Mouse (Mus musculus) small intestine, adult 2 months (tissue): ENCODE measurements around the gene Tmem136. TPM values are rescaled to one million over a fixed set of nuclear protein-coding genes. Genes with fewer than 3 reads are reported as not detected.

Experiments used
- H3K27ac ChIP-seq: fragments of 200-500 bp; 2 replicates; pipeline ENCODE4 v1.5.1; 2012; ENCODE audit warnings: low read depth, low read length, control low read depth, inconsistent platforms; ENCODE audit not compliant: insufficient read depth
- H3K27me3 ChIP-seq: fragments of 200-500 bp; 2 replicates; pipeline ENCODE4 v1.6.1; 2012; ENCODE audit warnings: mild to moderate bottlenecking, moderate library complexity, low read length, inconsistent platforms; ENCODE audit not compliant: control insufficient read depth, insufficient read depth
- H3K36me3 ChIP-seq: fragments of 200-500 bp; 2 replicates; pipeline ENCODE4 v1.6.1; 2012; ENCODE audit warnings: mild to moderate bottlenecking, low read length, control low read depth, inconsistent platforms; ENCODE audit not compliant: control insufficient read depth, insufficient read depth
- H3K4me1 ChIP-seq: fragments of 200-500 bp; 2 replicates; pipeline ENCODE4 v1.6.1; 2012; ENCODE audit warnings: low read length, inconsistent platforms, mixed read lengths; ENCODE audit not compliant: control insufficient read depth, insufficient read depth, insufficient read length
- H3K4me3 ChIP-seq: fragments of 200-500 bp; 2 replicates; pipeline ENCODE4 v1.5.1; 2012; ENCODE audit warnings: low read depth, mild to moderate bottlenecking, control low read depth, inconsistent platforms, low read length, moderate library complexity
- CTCF ChIP-seq: fragments of 200-500 bp; IDR thresholded peaks from 2 replicates; pipeline ENCODE4 v1.5.1; 2012; ENCODE audit warnings: low read depth, mild to moderate bottlenecking, control low read depth, inconsistent platforms, low read length, moderate library complexity, mixed read lengths; ENCODE audit not compliant: insufficient replicate concordance, insufficient read length; ENCODE audit errors: extremely low read depth
- POLR2A ChIP-seq: fragments of 200-500 bp; IDR thresholded peaks from 2 replicates; pipeline ENCODE4 v1.6.1; 2012; ENCODE audit warnings: low read depth, mild to moderate bottlenecking, control low read depth, inconsistent platforms, low read length, moderate library complexity
- WGBS: fragments of 180-500 bp; shearing (Covaris S2); methylation state at CpG from one replicate; pipeline ENCODE4 v1.1.7; 2018; 5-methylcytosine and 5-hydroxymethylcytosine counted together
- polyA plus RNA-seq: library from polyadenylated mRNA; depleted of rRNA; stranded (reverse); fragments of >200 nt; gene quantifications from 2 replicates; pipeline ENCODE4 v1.2.3, GENCODE M21; 2012

Tmem136 gene
- polyA plus RNA-seq, 1 experiment: 0.55 TPM

DNA sequence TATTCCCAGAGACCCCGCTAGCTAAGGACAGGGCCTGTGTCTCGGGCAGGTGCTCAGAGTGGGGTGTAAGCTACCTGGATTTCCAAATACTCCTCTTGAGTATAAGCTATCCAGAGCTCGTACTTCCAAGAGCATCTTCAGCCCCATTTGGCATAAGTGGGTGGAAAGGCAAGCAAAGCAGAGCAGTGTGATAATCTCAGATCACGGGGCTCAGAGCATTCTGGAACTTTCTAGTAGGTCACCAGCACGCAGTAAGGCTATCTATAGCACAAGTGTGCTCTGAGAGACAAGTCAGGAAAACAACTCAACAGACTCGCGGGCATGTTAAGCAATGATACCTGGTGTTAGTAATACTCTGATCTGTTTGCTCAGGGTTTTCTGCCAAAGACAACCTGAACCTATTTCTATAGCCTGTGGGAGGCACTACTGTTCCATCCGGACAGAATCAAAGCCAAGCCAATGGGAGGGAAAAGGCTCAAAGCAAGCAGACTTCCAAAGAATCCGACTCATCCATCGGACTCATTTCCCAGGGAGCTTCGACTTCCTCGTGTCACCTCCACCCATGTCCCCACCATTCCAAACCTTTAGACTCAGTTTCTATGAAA is 27.9 kb upstream of the Tmem136 start:
- no peaks in the 10 kb centered on the region for H3K27me3 ChIP-seq
- H3K36me3 ChIP-seq: no peaks in the 10 kb centered on the region
- no peak overlapping the region for H3K27ac ChIP-seq
- H3K4me1 ChIP-seq: no peaks in the 10 kb centered on the region
- no peak overlapping the region for H3K4me3 ChIP-seq
- 46% methylated on average over 12 of the region's 12 CpGs for WGBS
- TF ChIP-seq POLR2A (no peak), CTCF (no peak; the same call in 1 of the 2 replicates)

DNA sequence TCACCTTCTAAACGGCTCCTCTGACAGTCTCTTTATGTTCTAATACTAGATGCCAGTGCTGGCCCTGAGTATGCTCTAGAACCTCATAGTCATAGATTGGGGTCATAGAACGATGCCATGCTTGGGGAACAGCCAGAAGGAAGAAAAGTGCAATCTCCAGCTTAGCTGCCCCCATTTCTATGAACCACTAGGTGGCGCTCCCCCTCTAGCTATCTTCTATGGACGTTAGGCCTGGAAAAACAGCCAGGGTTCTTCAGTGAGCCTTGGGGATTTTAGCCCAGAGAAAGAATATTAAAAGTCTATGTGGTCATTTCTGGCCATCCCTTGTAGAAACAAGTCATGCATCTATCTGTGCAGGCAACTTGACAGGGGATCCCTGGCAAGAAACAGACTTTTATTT is 25.5 kb upstream of the Tmem136 start:
- no peak overlapping the region for H3K4me3 ChIP-seq
- no peaks in the 10 kb centered on the region for H3K36me3 ChIP-seq
- 3% methylated on average over 4 of the region's 4 CpGs for WGBS
- no peak overlapping the region for H3K27ac ChIP-seq
- TF ChIP-seq CTCF: peak; percentile 77; the same call in 1 of the 2 replicates
- TF ChIP-seq POLR2A: no peak
- H3K4me1 ChIP-seq: no peaks in the 10 kb centered on the region
- H3K27me3 ChIP-seq: no peaks in the 10 kb centered on the region

DNA sequence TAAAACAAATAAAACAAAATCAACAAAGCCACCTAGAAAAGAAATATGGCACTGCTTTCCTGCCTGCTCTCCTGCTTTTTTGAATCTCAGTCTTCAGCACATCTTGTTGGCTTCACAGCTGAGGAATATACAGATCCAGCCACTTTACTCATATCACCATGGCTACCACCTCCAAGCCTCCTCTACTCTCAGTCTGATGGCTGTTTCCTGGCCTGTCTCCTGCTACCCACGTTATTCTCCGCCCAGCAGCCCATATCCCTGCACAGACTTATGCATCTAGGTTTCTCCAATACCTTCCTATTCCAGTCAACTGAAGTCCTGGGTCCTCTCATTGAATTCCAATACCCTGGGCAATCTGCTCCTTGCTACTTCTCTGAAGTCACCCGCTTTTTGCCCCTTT is 17.2 kb upstream of the Tmem136 start:
- Histone ChIP-seq H3K4me1 (no peaks in the 10 kb centered on the region), H3K36me3 (no peaks in the 10 kb centered on the region), H3K27me3 (no peaks in the 10 kb centered on the region), H3K27ac (no peak overlapping the region), H3K4me3 (no peak overlapping the region)
- 76% methylated on average over 3 of the region's 3 CpGs for WGBS
- no peak for TF ChIP-seq POLR2A
- TF ChIP-seq CTCF: no peak

DNA sequence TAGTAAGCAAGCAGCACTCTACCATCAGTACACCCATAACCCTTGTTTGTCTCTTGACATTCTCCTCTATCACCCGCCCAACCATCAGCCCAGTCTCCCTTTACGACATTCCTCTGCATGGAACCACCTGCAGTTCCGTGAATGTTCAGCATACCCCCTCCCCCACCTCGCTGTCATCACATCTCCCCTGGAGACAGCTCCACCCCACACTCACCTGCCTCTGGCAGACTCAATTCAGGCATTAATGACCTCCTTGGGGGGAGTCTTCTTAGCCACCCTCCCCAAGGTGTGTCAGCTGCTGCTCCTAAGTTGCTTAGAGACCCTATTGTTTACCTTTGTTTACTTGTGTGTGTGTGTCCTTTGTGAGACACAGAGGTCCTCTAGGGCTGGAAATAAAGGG is 16.0 kb upstream of the Tmem136 start:
- Histone ChIP-seq H3K27ac (no peak overlapping the region), H3K27me3 (no peaks in the 10 kb centered on the region), H3K36me3 (no peaks in the 10 kb centered on the region), H3K4me1 (no peaks in the 10 kb centered on the region), H3K4me3 (no peak overlapping the region)
- WGBS: 36% methylated on average over 4 of the region's 4 CpGs
- no peak for TF ChIP-seq CTCF
- TF ChIP-seq POLR2A: no peak

DNA sequence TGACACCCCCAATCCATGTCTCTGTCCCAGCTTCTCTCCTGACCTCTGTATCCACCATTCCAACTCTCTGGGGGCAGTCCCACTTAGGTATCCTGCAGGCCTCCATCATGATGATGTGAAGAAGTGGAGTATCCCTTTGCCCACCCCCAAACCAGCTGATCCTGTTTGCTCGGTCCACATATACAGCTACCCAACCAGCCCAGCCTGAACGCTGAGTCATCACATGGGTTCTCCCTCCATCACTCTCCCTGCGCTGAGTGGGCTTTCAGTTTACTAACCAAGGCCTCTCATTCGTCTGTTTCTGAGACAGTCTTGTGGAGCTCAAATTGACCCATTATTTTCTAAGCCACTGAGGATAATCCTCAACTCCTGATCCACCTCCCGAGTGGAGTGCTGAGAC is 15.6 kb upstream of the Tmem136 start:
- H3K4me3 ChIP-seq: no peak overlapping the region
- no peaks in the 10 kb centered on the region for H3K27me3 ChIP-seq
- H3K27ac ChIP-seq: no peak overlapping the region
- TF ChIP-seq POLR2A (no peak), CTCF (no peak)
- no peaks in the 10 kb centered on the region for H3K4me1 ChIP-seq
- WGBS: 63% methylated on average over 5 of the region's 5 CpGs
- no peaks in the 10 kb centered on the region for H3K36me3 ChIP-seq

DNA sequence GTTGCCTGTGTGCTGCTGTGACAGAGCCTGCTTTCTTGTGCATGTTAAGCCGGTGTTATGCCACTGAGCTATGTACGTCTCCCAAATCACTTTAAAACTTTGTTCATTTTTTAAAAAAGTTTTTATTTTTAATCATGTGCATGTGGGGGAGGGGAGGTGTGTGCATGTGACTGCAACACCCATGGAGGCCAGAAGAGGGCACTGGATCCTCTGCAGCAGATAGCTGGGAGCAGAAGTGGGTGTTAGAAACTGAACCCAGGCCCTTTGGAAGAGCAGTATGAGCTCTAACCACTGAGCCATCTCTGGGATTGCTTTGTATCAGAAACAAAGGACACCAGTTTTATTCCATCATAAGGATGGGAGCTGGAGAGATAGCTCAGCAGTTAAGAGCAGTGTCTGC is 14.3 kb upstream of the Tmem136 start:
- Histone ChIP-seq H3K27me3 (no peaks in the 10 kb centered on the region), H3K36me3 (no peaks in the 10 kb centered on the region), H3K4me1 (no peaks in the 10 kb centered on the region), H3K27ac (no peak overlapping the region), H3K4me3 (no peak overlapping the region)
- WGBS: 96% methylated on average over 2 of the region's 2 CpGs
- peak; percentile 25; the same call in 1 of the 2 replicates for TF ChIP-seq CTCF
- TF ChIP-seq POLR2A: no peak

DNA sequence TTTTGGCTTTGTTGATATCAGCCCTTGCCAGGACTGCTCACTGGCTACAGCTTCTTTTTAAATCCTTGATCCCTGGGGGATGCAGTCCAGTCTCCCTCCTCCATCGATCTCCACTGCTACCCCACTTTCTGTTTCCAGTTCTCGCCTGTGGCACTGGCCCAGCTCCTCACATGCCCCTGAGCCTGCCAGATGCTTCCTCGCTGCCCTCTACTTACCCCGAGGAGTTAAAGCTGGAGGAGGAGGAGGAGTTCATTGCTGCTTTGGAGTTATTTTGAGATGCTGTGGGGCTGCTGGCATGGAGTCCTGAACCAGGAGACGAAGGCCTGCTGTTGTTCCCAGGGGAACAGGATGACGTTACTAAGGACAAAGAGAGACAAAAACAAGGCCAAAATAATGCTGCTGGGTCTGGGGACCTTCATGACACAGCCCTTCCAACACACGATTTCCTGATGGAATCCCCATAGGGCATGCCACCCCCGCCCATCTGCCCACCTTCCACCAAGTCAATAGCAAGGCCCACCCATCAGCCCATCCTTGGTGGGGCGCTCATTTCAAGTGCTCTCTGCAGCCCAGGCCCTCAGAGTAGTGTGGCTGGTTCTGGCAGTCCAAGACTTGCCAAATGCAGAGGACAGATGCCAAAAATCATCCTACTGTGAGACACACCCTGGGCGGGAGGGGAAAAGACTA is 10.9 kb upstream of the Tmem136 start:
- WGBS: 69% methylated on average over 10 of the region's 10 CpGs
- Histone ChIP-seq H3K27me3 (no peaks in the 10 kb centered on the region), H3K4me1 (no peaks in the 10 kb centered on the region), H3K4me3 (no peak overlapping the region), H3K27ac (0 out of 2 replicates have a peak overlapping the region, but pooled peaks have one; percentile 16), H3K36me3 (no peaks in the 10 kb centered on the region)
- TF ChIP-seq CTCF (no peak), POLR2A (no peak)
